Mouse (Mus musculus) kidney, adult 2 months (tissue): ENCODE data around the gene Celsr1.

ENCODE experiments used
- CTCF ChIP-seq: fragments of 200-500 bp; conservative IDR thresholded peaks from 2 replicates; pipeline ENCODE4 v1.5.1; 2011; ENCODE audit warnings: low read depth, mild to moderate bottlenecking, control low read depth, low read length, moderate library complexity, mixed read lengths; ENCODE audit not compliant: insufficient read depth, insufficient read length
- POLR2A ChIP-seq: fragments of 200-500 bp; IDR thresholded peaks from one replicate; pipeline ENCODE4 v1.6.1; 2011; ENCODE audit warnings: low read depth, low read length, control low read depth

DNA sequence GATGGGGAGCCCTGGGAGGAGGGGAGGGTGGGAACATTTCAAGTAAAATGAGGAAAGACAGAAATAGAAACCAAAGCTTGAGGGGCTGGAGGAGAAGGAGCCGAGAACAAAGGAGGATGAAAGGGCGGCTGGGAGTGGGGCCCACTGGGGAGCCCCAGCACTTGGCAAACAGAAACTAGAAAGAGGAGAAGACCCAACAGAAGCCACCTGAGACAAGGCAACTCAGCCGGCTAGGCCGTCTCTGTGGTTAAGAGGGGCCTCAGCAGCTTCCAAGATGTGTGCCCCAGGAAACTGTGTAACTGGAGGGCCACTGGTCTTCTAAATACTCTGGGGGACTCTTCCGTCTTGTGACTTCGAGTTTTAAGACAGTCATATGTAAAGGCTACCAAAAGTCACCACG lies 72.4 kb downstream of the Celsr1 start:
- TF ChIP-seq POLR2A, result no peak
- TF ChIP-seq CTCF, result no peak
